Mouse (Mus musculus): ENCODE data around the gene Gm14226. TPM values are rescaled to one million over a fixed set of nuclear protein-coding genes. Genes with fewer than 3 reads are reported as not detected.

Gm14226 gene
- total and polyA plus RNA-seq, 3 experiments, result 0.07 to 0.08 TPM; not detected in 1

DNA sequence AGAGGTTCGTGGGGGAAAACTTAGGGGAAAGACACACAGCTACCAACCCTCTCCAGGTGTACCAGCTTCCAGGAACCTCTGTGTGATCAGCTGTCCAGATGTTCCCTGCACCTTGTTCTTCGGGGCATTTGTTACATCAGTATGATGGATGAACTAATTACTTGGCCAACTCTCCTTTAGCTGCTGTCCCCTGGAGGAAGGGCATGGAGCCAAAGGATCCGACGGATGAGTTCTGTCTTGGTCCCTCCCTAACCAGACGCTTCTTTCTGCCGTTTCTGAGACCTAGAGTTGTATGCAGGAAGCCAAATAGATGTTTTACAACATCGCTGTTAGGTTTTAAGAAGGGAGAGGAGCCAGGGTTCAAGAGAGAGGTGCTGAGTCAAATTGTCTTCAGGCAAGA is 12.8 kb downstream of the Gm14226 start:
- H3K27me3 ChIP-seq (ENCODE audit: control insufficient read depth in 1 of 2, insufficient read depth in 2 of 2, low read length in 2 of 2), result peaks cover 0 to 4% of the 10 kb centered on the region in 2 experiments; a peak in 2 of 4 replicates
- no peaks in the 10 kb centered on the region; a peak in 1 of 4 replicates for H3K36me3 ChIP-seq (ENCODE audit: control insufficient read depth in 1 of 2, insufficient read depth in 2 of 2, low read length in 2 of 2)
- no peak for DNase-seq (ENCODE audit: low read depth, low spot score)
- no peak overlapping the region for H3K4me3 ChIP-seq (ENCODE audit: control insufficient read depth in 1 of 2, insufficient read depth in 1 of 2, low read depth in 2 of 2, low read length in 2 of 2)
- no peak overlapping the region for H3K9ac ChIP-seq (ENCODE audit: control insufficient read depth, low read depth, low read length, poor library complexity, severe bottlenecking)
- H3K27ac ChIP-seq (ENCODE audit: control insufficient read depth, low read depth, low read length), result no peak overlapping the region
- peaks cover 0 to 4% of the 10 kb centered on the region in 2 experiments; a peak in 1 of 4 replicates for H3K4me1 ChIP-seq (ENCODE audit: control insufficient read depth in 1 of 2, insufficient read depth in 2 of 2, low read length in 2 of 2)
- TF ChIP-seq MYC (IDR thresholded peaks at IDR 0.05; ENCODE audit: low read depth, low read length), result no peak
- no peak for TF ChIP-seq UBTF (IDR thresholded peaks at IDR 0.05; ENCODE audit: borderline replicate concordance, insufficient read depth, low read depth, low read length)
- TF ChIP-seq USF1 (IDR thresholded peaks at IDR 0.05; ENCODE audit: low read depth, low read length), result no peak
- no peak for TF ChIP-seq MAX (IDR thresholded peaks at IDR 0.05; ENCODE audit: low read length)
- TF ChIP-seq SIN3A (IDR thresholded peaks at IDR 0.05; ENCODE audit: low read length), result no peak
- no peak for TF ChIP-seq CHD1 (IDR thresholded peaks at IDR 0.05; ENCODE audit: low read depth, low read length)
- TF ChIP-seq POLR2AphosphoS5 (IDR thresholded peaks at IDR 0.05; ENCODE audit: borderline replicate concordance, low read depth, low read length), result no peak
- no peak for TF ChIP-seq NRF1 (IDR thresholded peaks at IDR 0.05; ENCODE audit: insufficient read depth, low read depth, low read length, poor library complexity, severe bottlenecking)
- no peak for TF ChIP-seq ETS1 (IDR thresholded peaks at IDR 0.05; ENCODE audit: low read depth, low read length)
- TF ChIP-seq TCF12 (IDR thresholded peaks at IDR 0.05; ENCODE audit: low read depth, low read length), result no peak
- TF ChIP-seq E2F4 (IDR thresholded peaks at IDR 0.05; ENCODE audit: borderline replicate concordance, low read depth, low read length), result no peak
- TF ChIP-seq BHLHE40 (IDR thresholded peaks at IDR 0.05; ENCODE audit: borderline replicate concordance, low read depth, low read length), result no peak
- TF ChIP-seq JUND (IDR thresholded peaks at IDR 0.05; ENCODE audit: low read depth, low read length), result no peak
- no peak for TF ChIP-seq GABPA (IDR thresholded peaks at IDR 0.05; ENCODE audit: low read depth, low read length)
- no peak for TF ChIP-seq RCOR1 (IDR thresholded peaks at IDR 0.05; ENCODE audit: low read depth, low read length)
- no peak for TF ChIP-seq RAD21 (IDR thresholded peaks at IDR 0.05; ENCODE audit: low read depth, low read length)
- no peak for TF ChIP-seq NELFE (IDR thresholded peaks at IDR 0.05; ENCODE audit: low read depth, low read length)
- no peaks in the 10 kb centered on the region for H3K79me2 ChIP-seq (ENCODE audit: control insufficient read depth, insufficient read depth, low read length, poor library complexity)
- no peaks in the 10 kb centered on the region for H3K9me3 ChIP-seq (replicated peaks; ENCODE audit: insufficient read depth, low read length)

DNA sequence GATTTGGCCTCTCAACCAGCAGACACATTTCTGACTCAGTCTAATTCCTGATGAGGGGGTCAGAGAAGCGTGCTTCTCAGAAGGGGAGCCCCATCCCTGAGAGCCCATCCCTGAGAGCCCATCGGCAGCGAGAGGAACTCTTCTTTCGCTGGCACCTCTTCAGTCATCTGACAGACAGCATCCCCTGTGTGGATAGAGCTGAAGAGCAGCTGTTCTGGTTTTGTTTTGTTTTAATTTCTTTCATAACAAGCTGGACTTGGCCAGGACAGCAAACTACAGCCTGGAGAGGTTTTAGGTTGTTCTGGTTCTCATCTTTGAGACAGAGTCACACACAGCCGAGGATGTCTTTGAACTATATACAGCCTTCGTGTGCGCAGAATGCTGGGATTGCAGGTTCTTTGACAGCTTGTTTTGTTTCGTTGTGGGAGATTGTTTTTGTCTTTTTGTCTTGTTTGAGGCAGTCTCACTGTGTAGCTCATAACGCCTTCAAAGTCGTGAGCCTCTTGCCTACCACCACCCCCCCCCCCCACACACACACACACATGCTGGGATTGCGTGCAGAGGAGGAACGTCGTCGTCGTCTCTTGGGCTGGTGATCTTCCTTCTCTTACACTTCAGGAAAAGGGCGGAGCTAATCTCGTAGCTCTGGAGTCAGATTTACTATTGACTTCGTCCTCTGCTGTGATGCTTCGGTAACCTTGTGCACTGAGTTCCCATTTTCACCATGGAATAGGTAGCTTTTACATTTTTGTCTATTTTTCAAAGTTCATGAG is 15.1 kb downstream of the Gm14226 start:
- Histone ChIP-seq H3K27me3 (ENCODE audit: control insufficient read depth in 1 of 2, insufficient read depth in 2 of 2, low read length in 2 of 2) (peaks cover 0 to 15% of the 10 kb centered on the region in 2 experiments; a peak in 2 of 4 replicates), H3K4me3 (ENCODE audit: control insufficient read depth in 1 of 2, insufficient read depth in 1 of 2, low read depth in 2 of 2, low read length in 2 of 2) (no peak overlapping the region), H3K27ac (ENCODE audit: control insufficient read depth, low read depth, low read length) (no peak overlapping the region), H3K9ac (ENCODE audit: control insufficient read depth, low read depth, low read length, poor library complexity, severe bottlenecking) (no peak overlapping the region), H3K9me3 (replicated peaks; ENCODE audit: insufficient read depth, low read length) (no peaks in the 10 kb centered on the region), H3K36me3 (ENCODE audit: control insufficient read depth in 1 of 2, insufficient read depth in 2 of 2, low read length in 2 of 2) (no peaks in the 10 kb centered on the region; a peak in 1 of 4 replicates), H3K79me2 (ENCODE audit: control insufficient read depth, insufficient read depth, low read length, poor library complexity) (no peaks in the 10 kb centered on the region), H3K4me1 (ENCODE audit: control insufficient read depth in 1 of 2, insufficient read depth in 2 of 2, low read length in 2 of 2) (peaks cover 0 to 4% of the 10 kb centered on the region in 2 experiments; a peak in 1 of 4 replicates)
- DNase-seq (ENCODE audit: low read depth, low spot score), result no peak
- TF ChIP-seq CHD1 (IDR thresholded peaks at IDR 0.05; ENCODE audit: low read depth, low read length), result no peak
- no peak for TF ChIP-seq JUND (IDR thresholded peaks at IDR 0.05; ENCODE audit: low read depth, low read length)
- TF ChIP-seq SIN3A (IDR thresholded peaks at IDR 0.05; ENCODE audit: low read length), result no peak
- TF ChIP-seq KAT2A (conservative IDR thresholded peaks at IDR 0.05; ENCODE audit: low read depth, low read length), result no peak
- no peak for TF ChIP-seq ZC3H11A (IDR thresholded peaks at IDR 0.05; ENCODE audit: low read depth, low read length)
- no peak for TF ChIP-seq EP300 (IDR thresholded peaks at IDR 0.05; ENCODE audit: low read depth in 1 of 2, low read length in 2 of 2)
- TF ChIP-seq MAZ (IDR thresholded peaks at IDR 0.05; ENCODE audit: low read depth, low read length), result no peak
- no peak for TF ChIP-seq POLR2AphosphoS2 (IDR thresholded peaks at IDR 0.05; ENCODE audit: low read length)
- TF ChIP-seq POLR2A (IDR thresholded peaks at IDR 0.05; ENCODE audit: control insufficient read depth in 1 of 2, insufficient read depth in 1 of 2, low read depth in 1 of 2, low read length in 2 of 2, poor library complexity in 1 of 2), result no peak
- TF ChIP-seq MAX (IDR thresholded peaks at IDR 0.05; ENCODE audit: low read length), result no peak
